Mouse (Mus musculus): ENCODE results near the gene Serpinb9c.

Serpinb9c gene

GRCm38 (mm10) chr13:33159642-33160041 is at the start of gene Serpinb9c:
Serpinb9c (minus strand) TSS chr13:33159742.
- no peak for DNase-seq (ENCODE audit: low spot score)

- DNase-seq (ENCODE audit: low spot score): no peak
These were observed 40.2 kb upstream of the Serpinb9c start for GRCm38 (mm10) chr13:33199740-33200139.

GRCm38 (mm10) chr13:33192659-33193058 is 33.1 kb upstream of the Serpinb9c start, which contains the start of gene Serpinb9d:
Serpinb9d (plus strand) TSS chr13:33192959.
- DNase-seq (ENCODE audit: low spot score): no peak

GRCm38 (mm10) chr13:33190486-33190885 is 30.9 kb upstream of the Serpinb9c start:
- peak; percentile 18 for DNase-seq (ENCODE audit: low spot score)

- peak; percentile 12 for DNase-seq (ENCODE audit: low spot score)
These were observed 18.1 kb downstream of the Serpinb9c start for GRCm38 (mm10) chr13:33141435-33141834.

- DNase-seq (ENCODE audit: low spot score): no peak
These were observed 21.8 kb downstream of the Serpinb9c start for GRCm38 (mm10) chr13:33137717-33138116.

GRCm38 (mm10) chr13:33113054-33113453 is 46.5 kb downstream of the Serpinb9c start:
- DNase-seq (ENCODE audit: low spot score): no peak

GRCm38 (mm10) chr13:33105626-33106025 is 53.9 kb downstream of the Serpinb9c start:
- no peak for DNase-seq (ENCODE audit: low spot score)

Data from ovary, adult 18-20 months (tissue).